Mouse (Mus musculus) liver, postnatal 0 days (tissue): ENCODE measurements around the gene Htatip2. TPM values are rescaled to one million over a fixed set of nuclear protein-coding genes. Genes with fewer than 3 reads are reported as not detected.

ENCODE experiments used
- ATAC-seq: fragments of 200-750 bp; cut with Nextera tagmentation; 2 replicates; pipeline ENCODE4 v1.8.0; 2017; ENCODE audit warnings: mild to moderate bottlenecking, moderate library complexity
- DNase-seq: peaks from one replicate; pipeline ENCODE4 v3.0.0-alpha.2; 2016
- H3K27ac ChIP-seq: fragments of 300-500 bp; sonication (generic); 2 replicates; pipeline ENCODE4 v1.5.1; 2014; ENCODE audit warnings: antibody characterized with exemption, moderate library complexity, mild to moderate bottlenecking, low read depth
- H3K27me3 ChIP-seq: fragments of 300-500 bp; sonication (generic); 2 replicates; pipeline ENCODE4 v1.6.1; 2014; ENCODE audit warnings: low read length, control low read depth, mixed read lengths; ENCODE audit not compliant: insufficient read depth
- H3K36me3 ChIP-seq: fragments of 300-500 bp; sonication (generic); replicated peaks from 2 replicates; pipeline ENCODE4 v1.6.1; 2014; ENCODE audit warnings: mild to moderate bottlenecking, control low read depth, low read length, moderate library complexity, mixed read lengths; ENCODE audit not compliant: insufficient read depth
- H3K4me1 ChIP-seq: fragments of 300-500 bp; sonication (generic); 2 replicates; pipeline ENCODE4 v1.6.1; 2014; ENCODE audit warnings: antibody characterized with exemption, mild to moderate bottlenecking, control low read depth; ENCODE audit not compliant: insufficient read depth
- H3K4me2 ChIP-seq: fragments of 300-500 bp; sonication (generic); 2 replicates; pipeline ENCODE4 v1.6.1; 2014; ENCODE audit warnings: low read depth, mild to moderate bottlenecking, low read length, moderate library complexity, mixed read lengths
- H3K4me3 ChIP-seq: fragments of 300-500 bp; sonication (generic); 2 replicates; pipeline ENCODE4 v1.5.1; 2014; ENCODE audit warnings: low read depth, low read length
- H3K9ac ChIP-seq: fragments of 300-500 bp; sonication (generic); replicated peaks from 2 replicates; pipeline ENCODE4 v1.6.1; 2014; ENCODE audit warnings: mild to moderate bottlenecking, moderate library complexity
- H3K9me3 ChIP-seq: fragments of 300-500 bp; sonication (generic); 2 replicates; pipeline ENCODE4 v1.6.1; 2016; ENCODE audit warnings: mild to moderate bottlenecking, control low read depth, low read length, mixed read lengths
- CTCF ChIP-seq: sonication (generic); IDR thresholded peaks from 2 replicates; pipeline ENCODE4 v1.5.1; 2016; ENCODE audit warnings: antibody characterized with exemption, low read depth
- EP300 ChIP-seq: IDR thresholded peaks from 2 replicates; pipeline ENCODE4 v1.6.1; 2016; ENCODE audit warnings: antibody characterized with exemption, low read depth, mild to moderate bottlenecking
- WGBS: fragments of 180-500 bp; shearing (Covaris S2); extraction: QIAGEN DNeasy Blood & Tissue Kit; methylation state at CpG from one replicate; pipeline ENCODE4 v1.1.7; 2014; ENCODE audit not compliant: insufficient replicate concordance; 5-methylcytosine and 5-hydroxymethylcytosine counted together
- polyA plus RNA-seq: library from polyadenylated mRNA; unstranded; fragments of >200 nt; fragmentation: Nextera tagmentation; extraction: Ambion mirVana; gene quantifications from 2 replicates; pipeline ENCODE4 v1.2.1, GENCODE M21; 2015

Gene Htatip2
- polyA plus RNA-seq, 1 experiment from 2014 or later, result 56.7 TPM

DNA sequence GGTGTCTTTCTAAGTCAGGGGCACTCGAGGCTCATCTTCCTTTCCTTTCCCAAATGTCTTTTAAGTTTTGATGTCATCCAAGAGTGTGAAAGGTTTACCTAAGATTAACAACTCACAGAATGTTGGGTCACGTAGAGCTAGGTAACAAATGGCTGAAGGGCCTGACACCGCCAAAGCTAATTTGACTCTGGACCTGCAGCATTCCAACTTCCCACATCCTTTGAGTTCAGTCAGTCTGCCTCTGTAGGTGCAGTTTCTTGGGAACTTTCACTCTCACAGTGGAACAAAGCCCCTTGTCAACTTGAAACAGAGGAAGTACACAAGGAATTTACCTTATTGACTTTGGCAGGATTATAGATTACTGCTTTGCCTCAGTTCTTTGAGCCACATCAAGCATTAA, 50.6 kb downstream of the Htatip2 start:
- DNase-seq (no peak), ATAC-seq (no peak)
- TF ChIP-seq EP300 (no peak), CTCF (no peak)
- Histone ChIP-seq H3K4me2 (no peak overlapping the region), H3K27ac (no peak overlapping the region), H3K9me3 (no peaks in the 10 kb centered on the region), H3K27me3 (no peaks in the 10 kb centered on the region), H3K4me1 (peaks cover 4% of the 10 kb centered on the region; the same call in 1 of the 2 replicates), H3K36me3 (peaks cover 29% of the 10 kb centered on the region), H3K4me3 (no peak overlapping the region), H3K9ac (no peak overlapping the region)
- 79% methylated on average over 3 of the region's 3 CpGs for WGBS

DNA sequence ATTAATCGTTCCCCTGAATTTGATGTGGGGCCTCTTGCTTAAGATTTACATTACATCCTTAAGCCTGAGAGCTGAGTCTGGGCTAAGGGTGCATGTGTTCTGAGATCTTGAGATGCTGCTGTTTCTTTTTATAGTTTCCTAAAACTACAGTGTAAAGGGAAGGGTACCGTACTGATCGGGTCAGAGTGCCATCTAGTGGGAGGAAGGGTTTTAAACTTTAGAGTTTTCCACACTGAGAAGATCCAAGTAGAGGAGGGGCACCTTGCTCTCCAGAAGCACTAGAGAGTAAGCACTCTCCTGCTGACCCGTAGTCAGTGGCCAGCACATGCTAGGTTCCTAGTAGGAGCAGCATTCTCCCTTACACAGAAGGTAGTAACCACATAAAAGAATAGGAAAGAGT, 52.4 kb downstream of the Htatip2 start:
- H3K27ac ChIP-seq, result no peak overlapping the region
- no peak for TF ChIP-seq EP300
- TF ChIP-seq CTCF, result peak; percentile 42
- no peak overlapping the region for H3K4me2 ChIP-seq
- no peaks in the 10 kb centered on the region for H3K4me1 ChIP-seq
- ATAC-seq, result no peak
- no peaks in the 10 kb centered on the region for H3K27me3 ChIP-seq
- H3K36me3 ChIP-seq, result peaks cover 29% of the 10 kb centered on the region
- 64% methylated on average over 4 of the region's 4 CpGs for WGBS
- H3K9ac ChIP-seq, result no peak overlapping the region
- DNase-seq, result no peak
- no peak overlapping the region for H3K4me3 ChIP-seq
- no peaks in the 10 kb centered on the region for H3K9me3 ChIP-seq

DNA sequence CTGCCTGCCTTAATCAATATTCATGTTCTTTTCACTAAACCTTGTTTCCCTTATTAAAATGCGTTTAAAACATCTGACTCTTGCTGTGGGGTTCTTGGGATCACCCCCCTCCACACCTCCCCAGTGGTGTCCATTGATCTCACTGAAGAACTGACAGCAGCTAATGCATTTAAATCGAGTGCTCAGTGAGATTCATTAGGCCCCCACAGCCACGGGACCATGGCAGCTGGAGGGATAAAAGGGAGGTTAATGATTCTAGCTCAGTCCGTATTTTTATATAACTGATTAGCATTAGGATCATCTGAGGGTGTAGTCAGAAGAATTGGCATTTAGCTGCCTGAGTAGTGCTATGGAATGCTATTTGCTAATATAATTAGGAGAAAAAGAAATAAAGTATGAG, 60.5 kb downstream of the Htatip2 start:
- WGBS, result 77% methylated on average over 4 of the region's 4 CpGs
- Histone ChIP-seq H3K4me2 (no peak overlapping the region), H3K27me3 (no peaks in the 10 kb centered on the region), H3K9ac (no peak overlapping the region), H3K27ac (no peak overlapping the region), H3K4me3 (no peak overlapping the region), H3K4me1 (no peaks in the 10 kb centered on the region), H3K9me3 (no peaks in the 10 kb centered on the region), H3K36me3 (peaks cover 11% of the 10 kb centered on the region)
- ATAC-seq (no peak), DNase-seq (no peak)
- TF ChIP-seq CTCF (no peak), EP300 (no peak)

DNA sequence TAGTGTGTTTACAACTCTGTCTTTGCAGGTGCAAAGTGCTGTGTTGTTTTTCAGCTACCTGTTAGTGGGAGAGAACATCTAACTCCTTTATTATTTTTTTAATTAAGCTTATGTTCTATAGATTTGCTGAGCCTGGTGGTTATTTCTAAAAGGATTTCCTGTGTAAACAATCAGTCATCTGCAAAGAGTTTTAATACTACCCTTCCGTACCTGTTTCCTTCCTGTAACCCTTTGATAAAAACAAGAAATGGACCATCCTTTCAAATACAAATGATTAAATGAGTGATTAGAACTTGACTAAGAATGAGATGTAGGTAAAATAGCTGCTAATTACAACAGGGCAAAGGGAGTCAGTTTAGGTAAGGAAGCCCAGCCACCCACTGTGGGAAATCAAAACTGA, 62.5 kb downstream of the Htatip2 start:
- Histone ChIP-seq H3K4me2 (no peak overlapping the region), H3K4me3 (no peak overlapping the region), H3K4me1 (no peaks in the 10 kb centered on the region), H3K9me3 (no peaks in the 10 kb centered on the region), H3K27ac (no peak overlapping the region), H3K9ac (no peak overlapping the region), H3K27me3 (no peaks in the 10 kb centered on the region), H3K36me3 (peaks cover 11% of the 10 kb centered on the region; the same call in 1 of the 2 replicates)
- ATAC-seq (no peak), DNase-seq (no peak)
- WGBS, result 83% methylated on average over 1 of the region's 1 CpGs
- no peak for TF ChIP-seq EP300
- TF ChIP-seq CTCF, result no peak

DNA sequence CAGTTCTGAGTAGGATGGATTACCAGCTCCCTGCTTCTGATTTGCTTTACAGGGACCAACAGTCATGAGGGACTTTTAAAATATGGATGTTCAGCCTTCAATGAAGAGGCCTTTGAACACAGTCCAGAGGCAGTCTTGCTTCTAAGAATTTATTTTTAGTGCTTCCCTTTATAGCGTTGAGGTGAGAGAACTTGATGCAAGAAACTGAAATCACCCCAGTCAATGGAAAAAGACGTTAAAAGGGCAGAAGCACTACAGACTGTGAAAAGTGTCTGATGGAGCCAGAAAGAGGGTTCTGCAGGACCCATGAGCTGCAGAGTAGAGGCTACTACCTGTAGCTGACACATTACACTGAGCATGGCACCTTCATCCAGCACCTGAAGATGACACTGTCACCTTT, 63.1 kb downstream of the Htatip2 start:
- H3K36me3 ChIP-seq, result peaks cover 16% of the 10 kb centered on the region; the same call in 1 of the 2 replicates
- H3K9me3 ChIP-seq, result no peaks in the 10 kb centered on the region
- no peaks in the 10 kb centered on the region for H3K27me3 ChIP-seq
- WGBS, result 76% methylated on average over 2 of the region's 2 CpGs
- no peaks in the 10 kb centered on the region for H3K4me1 ChIP-seq
- H3K4me2 ChIP-seq, result no peak overlapping the region
- H3K27ac ChIP-seq, result no peak overlapping the region
- no peak overlapping the region for H3K9ac ChIP-seq
- ATAC-seq, result no peak
- no peak for DNase-seq
- no peak for TF ChIP-seq CTCF
- no peak for TF ChIP-seq EP300
- H3K4me3 ChIP-seq, result no peak overlapping the region

Other genes starting within 250 kb of the Htatip2 start
- not detected in 2 replicates for gene Dbx1, start 122.3 kb upstream of the Htatip2 start, polyA plus RNA-seq
- gene Prmt3, start 19.2 kb downstream of the Htatip2 start, polyA plus RNA-seq, result 14.6 and 16.2 TPM in 2 replicates
- not detected in 2 replicates for gene Slc6a5, start 151.0 kb downstream of the Htatip2 start, polyA plus RNA-seq
- gene Nell1, start 215.7 kb downstream of the Htatip2 start, polyA plus RNA-seq, result not detected in 2 replicates